Mouse (Mus musculus) myocyte (in vitro differentiated cells): ENCODE measurements around the gene Hibadh. TPM values are rescaled to one million over a fixed set of nuclear protein-coding genes. Genes with fewer than 3 reads are reported as not detected.

Experiments used
- H3K27me3 ChIP-seq: one replicate; pipeline ENCODE4 v1.6.1; 2011; ENCODE audit not compliant: control insufficient read depth, insufficient read depth, insufficient read length
- H3K36me3 ChIP-seq: one replicate; pipeline ENCODE4 v1.6.1; 2011; ENCODE audit not compliant: control insufficient read depth, insufficient read depth
- H3K4me2 ChIP-seq: one replicate; pipeline ENCODE4 v1.6.1; 2011; ENCODE audit warnings: low read depth, control low read depth
- H3K4me3 ChIP-seq: one replicate; pipeline ENCODE4 v1.5.1; 2011; ENCODE audit warnings: mild to moderate bottlenecking, control low read depth, moderate library complexity
- H3K79me2 ChIP-seq: one replicate; pipeline ENCODE4 v1.6.1; 2011; ENCODE audit not compliant: control insufficient read depth, insufficient read depth
- H3ac ChIP-seq: one replicate; pipeline ENCODE4 v1.6.1; 2011; ENCODE audit not compliant: control insufficient read depth, insufficient read length
- CEBPB ChIP-seq: IDR thresholded peaks from 2 replicates; pipeline ENCODE4 v1.6.1; 2011; ENCODE audit warnings: mild to moderate bottlenecking, moderate library complexity; ENCODE audit not compliant: poor library complexity, insufficient read depth, severe bottlenecking
- E2F4 ChIP-seq: IDR thresholded peaks from one replicate; pipeline ENCODE4 v1.6.1; 2011; ENCODE audit warnings: mild to moderate bottlenecking, control low read depth, moderate library complexity; ENCODE audit not compliant: insufficient read depth
- MAX ChIP-seq: IDR thresholded peaks from one replicate; pipeline ENCODE4 v1.6.1; 2011; ENCODE audit warnings: low read depth, mild to moderate bottlenecking, control low read depth
- MYOD1 ChIP-seq, 3 experiments: IDR thresholded peaks; one replicate each; pipeline ENCODE4 v1.6.1; 2011; ENCODE audit warnings: control low read depth in 2 of 3, low read depth in 2 of 3, mild to moderate bottlenecking in 2 of 3, moderate library complexity in 1 of 3; ENCODE audit not compliant: insufficient read length in 2 of 3, control insufficient read depth in 1 of 3
- MYOG ChIP-seq, 3 experiments: IDR thresholded peaks; one replicate each; pipeline ENCODE4 v1.6.1; 2011; ENCODE audit warnings: control low read depth in 2 of 3, low read depth in 2 of 3, mild to moderate bottlenecking in 2 of 3; ENCODE audit not compliant: insufficient read length in 2 of 3, control insufficient read depth in 1 of 3, insufficient read depth in 1 of 3
- POLR2A ChIP-seq: IDR thresholded peaks from one replicate; pipeline ENCODE4 v1.6.1; 2011; ENCODE audit warnings: low read depth, mild to moderate bottlenecking, control low read depth, moderate library complexity; ENCODE audit not compliant: insufficient read length
- POLR2AphosphoS2 ChIP-seq: IDR thresholded peaks from one replicate; pipeline ENCODE4 v1.6.1; 2011; ENCODE audit warnings: low read depth, control low read depth; ENCODE audit not compliant: insufficient read length
- REST ChIP-seq: IDR thresholded peaks from one replicate; pipeline ENCODE4 v1.6.1; 2011; ENCODE audit warnings: mild to moderate bottlenecking, control low read depth, moderate library complexity; ENCODE audit not compliant: insufficient read depth, insufficient read length
- SRF ChIP-seq: IDR thresholded peaks from one replicate; pipeline ENCODE4 v1.6.1; 2011; ENCODE audit warnings: low read depth; ENCODE audit not compliant: control insufficient read depth, insufficient read length
- TCF12 ChIP-seq: IDR thresholded peaks from one replicate; pipeline ENCODE4 v1.6.1; 2011; ENCODE audit warnings: mild to moderate bottlenecking, control low read depth; ENCODE audit not compliant: poor library complexity, insufficient read depth, severe bottlenecking
- TCF3 ChIP-seq: IDR thresholded peaks from one replicate; pipeline ENCODE4 v1.6.1; 2011; ENCODE audit warnings: low read depth, control low read depth; ENCODE audit not compliant: insufficient read length
- USF1 ChIP-seq: IDR thresholded peaks from one replicate; pipeline ENCODE4 v1.6.1; 2011; ENCODE audit warnings: low read depth, mild to moderate bottlenecking, control low read depth, moderate library complexity
- polyA plus RNA-seq: library from polyadenylated mRNA; unstranded; fragments of >200 nt; fragmentation: generic; extraction: Trizol; gene quantifications from one replicate; pipeline ENCODE4 v1.2.1, GENCODE M21; 2012; ENCODE audit warnings: missing spikeins

Hibadh gene
- 37.0 TPM for polyA plus RNA-seq

DNA sequence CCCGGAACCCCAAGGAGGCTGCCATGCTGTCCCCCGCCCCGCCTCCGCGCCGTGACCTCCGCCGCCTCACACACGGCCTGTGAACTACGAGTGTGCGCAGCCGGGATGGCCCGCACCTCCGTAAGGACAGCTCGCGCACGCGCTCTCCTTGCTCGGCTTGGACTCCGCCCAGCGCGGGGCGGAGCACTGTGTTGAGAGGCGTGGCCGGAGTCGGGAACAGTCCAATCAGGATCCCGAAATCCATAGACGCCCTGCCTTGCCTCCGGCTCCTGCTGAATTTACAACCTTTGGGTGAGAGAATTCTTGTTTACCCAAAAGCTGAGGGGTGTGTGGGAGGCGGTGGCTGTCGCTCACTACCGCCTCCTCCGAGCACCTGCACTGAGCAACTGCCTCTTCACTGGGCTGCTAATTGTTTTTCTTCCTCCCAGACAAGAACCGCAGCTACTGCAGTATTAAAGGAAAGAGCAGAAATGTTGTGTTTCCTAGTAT is at the start of gene Hibadh:
Gene Hibadh, minus strand, starts transcription at position 166 of the 489 bp plus-strand sequence.
- H3K4me3 ChIP-seq = peak within 1 kb of the TSS; percentile 68
- peak within 1 kb of the TSS; percentile 97 for H3K4me2 ChIP-seq
- no peaks in the 10 kb centered on the region for H3K36me3 ChIP-seq
- H3K27me3 ChIP-seq = no peaks in the 10 kb centered on the region
- H3ac ChIP-seq = peak within 1 kb of the TSS; percentile 29
- peaks cover 23% of the 10 kb centered on the region for H3K79me2 ChIP-seq
- TF ChIP-seq MYOG (IDR thresholded peaks at IDR 0.05; ENCODE audit: control insufficient read depth in 1 of 3, insufficient read depth in 1 of 3, insufficient read length in 2 of 3, low read depth in 2 of 3) = peak in 1 of 3 experiments; percentile 13
- TF ChIP-seq POLR2A = peak; percentile 99
- TF ChIP-seq USF1 = no peak
- TF ChIP-seq REST = peak; percentile 35
- no peak for TF ChIP-seq CEBPB
- TF ChIP-seq POLR2AphosphoS2 = peak; percentile 99
- peak; percentile 26 for TF ChIP-seq TCF3
- TF ChIP-seq MYOD1 (IDR thresholded peaks at IDR 0.05; ENCODE audit: control insufficient read depth in 1 of 3, insufficient read length in 2 of 3, low read depth in 2 of 3) = peak in 1 of 3 experiments; percentile 20
- no peak for TF ChIP-seq E2F4
- peak; percentile 56 for TF ChIP-seq SRF

DNA sequence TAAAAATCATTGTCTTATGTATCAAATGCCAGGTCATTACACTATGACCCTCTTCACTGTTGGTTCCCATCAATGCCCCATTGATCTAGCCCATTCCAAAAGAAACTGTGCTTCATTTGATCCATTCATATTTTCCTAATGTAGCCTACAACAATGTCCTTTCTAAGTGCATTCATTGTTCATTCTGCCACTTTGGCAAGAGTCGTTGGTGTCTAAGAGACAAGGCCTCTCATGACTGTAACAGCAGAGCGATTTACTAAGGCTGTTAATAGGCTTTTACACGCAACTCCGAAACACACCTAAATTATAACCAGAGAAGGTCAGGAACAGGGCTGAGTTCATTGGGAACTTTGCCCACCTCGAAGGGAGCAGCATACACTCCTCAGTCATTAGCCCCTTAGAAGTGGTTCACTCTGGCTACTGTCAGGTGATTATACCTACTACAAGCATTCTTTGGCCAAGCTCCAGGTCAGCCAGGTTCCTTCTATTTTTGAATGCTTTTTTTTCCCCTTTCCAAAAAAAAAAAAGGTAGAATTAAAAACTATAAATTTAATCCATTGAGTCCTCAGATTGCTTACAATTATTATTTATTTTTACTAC is 46.8 kb upstream of the Hibadh start:
- Histone ChIP-seq H3K36me3 (no peaks in the 10 kb centered on the region), H3ac (no peak overlapping the region), H3K4me3 (no peak overlapping the region), H3K4me2 (no peak overlapping the region), H3K79me2 (no peaks in the 10 kb centered on the region), H3K27me3 (no peaks in the 10 kb centered on the region)
- no peak for TF ChIP-seq CEBPB
- TF ChIP-seq SRF = no peak
- TF ChIP-seq MAX = no peak
- no peak for TF ChIP-seq POLR2AphosphoS2
- TF ChIP-seq TCF3 = no peak
- no peak for TF ChIP-seq POLR2A
- no peak for TF ChIP-seq TCF12
- TF ChIP-seq USF1 = no peak
- TF ChIP-seq REST = no peak
- TF ChIP-seq E2F4 = no peak
- TF ChIP-seq MYOG (IDR thresholded peaks at IDR 0.05; ENCODE audit: control insufficient read depth in 1 of 3, insufficient read depth in 1 of 3, insufficient read length in 2 of 3, low read depth in 2 of 3) = no peak
- no peak for TF ChIP-seq MYOD1 (IDR thresholded peaks at IDR 0.05; ENCODE audit: control insufficient read depth in 1 of 3, insufficient read length in 2 of 3, low read depth in 2 of 3)

DNA sequence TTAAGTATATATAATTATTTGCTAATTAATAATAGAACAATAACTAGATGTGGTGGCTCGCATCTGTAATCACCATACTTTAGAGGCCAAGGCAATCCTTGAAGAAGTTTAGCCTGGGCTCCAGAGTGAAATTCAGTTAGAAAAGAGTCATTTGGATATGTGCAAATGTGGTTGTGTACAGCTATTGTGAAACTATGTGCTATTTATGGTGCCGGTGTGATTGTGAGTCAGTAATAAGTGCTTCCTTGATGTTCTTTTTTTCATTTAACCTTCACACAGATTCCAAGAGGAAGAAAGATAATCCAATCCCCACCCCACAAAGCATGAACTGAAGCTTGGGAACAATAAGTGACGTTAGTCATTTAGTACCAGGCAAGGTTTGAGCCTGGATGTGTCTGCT is 42.4 kb upstream of the Hibadh start:
- H3K36me3 ChIP-seq = no peaks in the 10 kb centered on the region
- no peaks in the 10 kb centered on the region for H3K79me2 ChIP-seq

DNA sequence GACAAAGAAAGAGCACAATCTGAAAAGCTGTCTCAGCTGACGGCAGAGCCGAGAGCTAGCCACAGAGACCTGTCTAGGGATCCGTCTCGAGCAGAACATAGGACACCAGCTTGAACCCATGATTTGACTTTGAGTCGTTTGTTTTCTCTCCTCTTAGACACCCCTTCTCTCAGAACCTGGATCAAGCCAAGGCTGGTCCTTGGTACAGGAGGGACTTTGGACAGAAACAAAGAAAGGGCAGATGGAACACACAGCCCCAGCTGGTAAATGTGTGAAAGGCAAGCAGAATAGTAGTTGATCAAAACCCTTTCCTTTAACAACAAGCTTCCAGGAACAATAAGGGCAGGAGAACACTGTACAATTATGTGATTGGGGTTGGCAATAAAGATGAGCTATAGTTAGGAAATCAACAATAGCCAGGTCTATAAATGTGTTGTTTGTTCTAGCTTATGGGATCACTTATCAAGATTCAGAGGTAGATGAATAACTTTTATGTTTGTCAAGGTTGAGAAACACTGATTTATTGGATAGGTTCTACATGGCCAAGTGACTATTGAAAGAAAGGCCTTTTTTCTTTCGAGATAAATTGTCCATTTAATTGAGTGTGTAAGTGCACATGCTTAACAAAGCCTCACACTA is 41.8 kb upstream of the Hibadh start:
- Histone ChIP-seq H3K36me3 (no peaks in the 10 kb centered on the region), H3K4me2 (no peak overlapping the region), H3K79me2 (no peaks in the 10 kb centered on the region), H3ac (no peak overlapping the region), H3K4me3 (no peak overlapping the region), H3K27me3 (no peaks in the 10 kb centered on the region)
- TF ChIP-seq POLR2A (no peak), TCF12 (no peak), MYOG (IDR thresholded peaks at IDR 0.05; ENCODE audit: control insufficient read depth in 1 of 3, insufficient read depth in 1 of 3, insufficient read length in 2 of 3, low read depth in 2 of 3) (no peak), MAX (no peak), REST (no peak), POLR2AphosphoS2 (no peak), MYOD1 (IDR thresholded peaks at IDR 0.05; ENCODE audit: control insufficient read depth in 1 of 3, insufficient read length in 2 of 3, low read depth in 2 of 3) (no peak), SRF (no peak), USF1 (no peak), CEBPB (no peak), E2F4 (no peak)

More for the DNA sequence above, 42.4 kb upstream of the Hibadh start:
- no peak for TF ChIP-seq MYOD1 (IDR thresholded peaks at IDR 0.05; ENCODE audit: control insufficient read depth in 1 of 3, insufficient read length in 2 of 3, low read depth in 2 of 3)
- TF ChIP-seq TCF12 = no peak
- TF ChIP-seq USF1 = no peak
- no peak for TF ChIP-seq MYOG (IDR thresholded peaks at IDR 0.05; ENCODE audit: control insufficient read depth in 1 of 3, insufficient read depth in 1 of 3, insufficient read length in 2 of 3, low read depth in 2 of 3)
- TF ChIP-seq MAX = no peak
- no peak for TF ChIP-seq POLR2A
- no peak for TF ChIP-seq REST
- Histone ChIP-seq H3K4me2 (no peak overlapping the region), H3K4me3 (no peak overlapping the region), H3K27me3 (no peaks in the 10 kb centered on the region), H3ac (no peak overlapping the region)
